Mouse (Mus musculus) liver, embryonic 11.5 days (tissue): Measurements from ENCODE around the gene Lin7b. TPM values are rescaled to one million over a fixed set of nuclear protein-coding genes. Genes with fewer than 3 reads are reported as not detected.

Experiments
- ATAC-seq: fragments of 200-750 bp; cut with Nextera tagmentation; replicated peaks from 2 replicates; pipeline ENCODE4 v1.8.0; 2017; ENCODE audit warnings: moderate number of reproducible peaks, mild to moderate bottlenecking, moderate TSS enrichment, moderate library complexity; ENCODE audit not compliant: low FRiP score
- DNase-seq: peaks from one replicate; pipeline ENCODE4 v3.0.0-alpha.2; 2017; ENCODE audit warnings: low spot score
- H3K27ac ChIP-seq: fragments of 300-500 bp; sonication (generic); 2 replicates; pipeline ENCODE4 v1.5.1; 2014; ENCODE audit warnings: mild to moderate bottlenecking, low read depth, low read length, control low read depth
- H3K27me3 ChIP-seq: fragments of 300-500 bp; sonication (generic); replicated peaks from 2 replicates; pipeline ENCODE4 v1.6.1; 2014; ENCODE audit warnings: low read length, mixed read lengths; ENCODE audit not compliant: control insufficient read depth, insufficient read depth
- H3K36me3 ChIP-seq: fragments of 300-500 bp; sonication (generic); 2 replicates; pipeline ENCODE4 v1.6.1; 2014; ENCODE audit warnings: mild to moderate bottlenecking, low read length, moderate library complexity, mixed read lengths; ENCODE audit not compliant: control insufficient read depth, insufficient read depth
- H3K4me1 ChIP-seq: fragments of 300-500 bp; sonication (generic); replicated peaks from 2 replicates; pipeline ENCODE4 v1.6.1; 2014; ENCODE audit warnings: low read length, mixed read lengths; ENCODE audit not compliant: control insufficient read depth, insufficient read depth
- H3K4me2 ChIP-seq: fragments of 300-500 bp; sonication (generic); 2 replicates; pipeline ENCODE4 v1.6.1; 2014; ENCODE audit warnings: mild to moderate bottlenecking, control low read depth, moderate library complexity
- H3K4me3 ChIP-seq: fragments of 300-500 bp; sonication (generic); 2 replicates; pipeline ENCODE4 v1.5.1; 2014; ENCODE audit warnings: low read depth, low read length, control low read depth
- H3K9ac ChIP-seq: fragments of 300-500 bp; sonication (generic); 2 replicates; pipeline ENCODE4 v1.6.1; 2014; ENCODE audit warnings: low read depth, low read length, control low read depth
- H3K9me3 ChIP-seq: fragments of 300-500 bp; sonication (generic); 2 replicates; pipeline ENCODE4 v1.6.1; 2016; ENCODE audit warnings: low read length, inconsistent platforms, mixed read lengths; ENCODE audit not compliant: control insufficient read depth
- WGBS: fragments of 180-500 bp; shearing (Covaris S2); extraction: QIAGEN DNeasy Blood & Tissue Kit; methylation state at CpG from one replicate; pipeline ENCODE4 v1.1.7; 2014; 5-methylcytosine and 5-hydroxymethylcytosine counted together
- polyA plus RNA-seq: library from polyadenylated mRNA; unstranded; fragments of >200 nt; fragmentation: Nextera tagmentation; extraction: Ambion mirVana; gene quantifications from 2 replicates; pipeline ENCODE4 v1.2.1, GENCODE M21; 2014

The Lin7b gene
- 0.35 TPM in 1 of 2 replicates, not detected in the other for polyA plus RNA-seq

DNA sequence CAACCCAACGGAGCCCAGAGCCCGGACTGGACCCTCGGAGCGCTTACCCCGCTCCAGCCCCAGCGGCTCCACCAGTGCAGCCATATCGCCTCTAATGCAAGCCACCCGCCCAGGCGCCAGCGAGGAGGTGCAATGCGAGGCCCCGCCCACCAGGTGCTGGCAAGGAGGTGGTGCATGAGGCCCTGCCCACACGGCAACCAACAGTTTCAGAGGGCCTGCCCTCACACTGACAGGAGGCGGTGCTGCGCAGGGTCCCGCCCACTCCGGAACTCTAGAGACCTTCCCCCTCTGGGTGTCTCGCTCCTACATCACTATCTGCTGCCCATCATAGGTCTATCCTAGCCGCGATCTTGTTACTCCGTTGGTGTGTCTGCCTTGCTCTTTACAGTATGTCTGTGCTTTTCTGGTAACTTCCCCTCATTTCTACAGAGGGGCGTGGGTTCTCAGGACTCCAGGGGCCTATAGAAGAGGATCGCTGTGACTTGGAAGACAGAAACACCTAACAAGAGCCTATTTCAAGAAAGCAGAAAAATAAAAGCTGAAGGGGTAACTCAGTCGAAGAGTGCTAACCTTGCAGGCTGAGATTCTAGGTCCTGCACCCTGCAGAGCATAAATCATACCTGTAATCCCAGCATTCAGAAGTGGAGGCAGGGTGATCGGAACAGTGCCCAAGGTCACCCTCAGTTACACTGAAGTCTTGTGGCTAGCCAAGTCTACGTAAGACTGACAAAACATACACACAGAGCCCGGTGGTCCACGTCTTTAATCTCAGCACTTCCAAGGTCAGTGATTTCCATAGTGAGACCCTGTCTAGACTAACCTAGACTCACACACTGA is at the start of gene Lin7b:
Gene Lin7b (minus strand): TSS at position 109 of the 837 bp plus-strand sequence.
- H3K4me1 ChIP-seq, result peaks cover 22% of the 10 kb centered on the region
- H3K36me3 ChIP-seq, result peaks cover 15% of the 10 kb centered on the region; the same call in 1 of the 2 replicates
- H3K9me3 ChIP-seq, result no peaks in the 10 kb centered on the region
- peak within 1 kb of the TSS; percentile 98 for H3K4me2 ChIP-seq
- no peak within 1 kb of the TSS for H3K27ac ChIP-seq
- ATAC-seq (peak; percentile 80), DNase-seq (peak; percentile 88)
- H3K9ac ChIP-seq, result peak within 1 kb of the TSS; percentile 53
- peak within 1 kb of the TSS; percentile 64 for H3K4me3 ChIP-seq
- 10% methylated on average over 28 of the region's 28 CpGs for WGBS
- H3K27me3 ChIP-seq, result peaks cover 36% of the 10 kb centered on the region

DNA sequence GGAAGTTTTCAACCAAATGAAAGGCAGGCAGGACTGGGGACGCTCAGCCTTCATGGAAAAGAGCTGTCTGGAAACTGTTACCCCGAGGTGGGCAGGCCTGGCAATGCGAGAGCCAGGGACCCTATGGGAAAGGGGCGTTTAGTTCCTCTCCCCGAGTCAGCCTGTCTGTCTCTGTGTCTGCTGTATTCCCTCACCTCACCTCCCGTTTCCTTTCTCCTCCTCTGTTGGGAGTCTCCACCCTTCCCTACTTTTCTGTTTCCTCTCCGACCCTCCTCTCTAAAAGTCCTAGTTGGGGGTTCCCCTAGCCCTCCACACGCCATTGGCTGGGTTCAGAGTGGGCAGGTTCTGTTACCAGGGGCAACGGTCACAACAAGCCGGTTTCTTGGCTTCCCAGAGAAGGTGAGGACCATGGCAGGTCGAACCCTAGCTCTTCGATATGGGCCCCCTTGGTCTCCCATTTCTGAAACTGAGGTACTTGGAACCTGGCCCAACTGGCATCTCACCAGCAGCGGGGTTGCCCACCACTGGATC is 47.6 kb upstream of the Lin7b start:
- H3K27ac ChIP-seq, result no peak overlapping the region
- H3K27me3 ChIP-seq, result peaks cover 72% of the 10 kb centered on the region
- H3K9me3 ChIP-seq, result no peaks in the 10 kb centered on the region
- peaks cover 20% of the 10 kb centered on the region for H3K36me3 ChIP-seq
- H3K4me3 ChIP-seq, result no peak overlapping the region
- ATAC-seq (no peak), DNase-seq (no peak)
- no peak overlapping the region for H3K9ac ChIP-seq
- no peak overlapping the region for H3K4me2 ChIP-seq
- WGBS, result 11% methylated on average over 13 of the region's 13 CpGs
- peaks cover 11% of the 10 kb centered on the region for H3K4me1 ChIP-seq

DNA sequence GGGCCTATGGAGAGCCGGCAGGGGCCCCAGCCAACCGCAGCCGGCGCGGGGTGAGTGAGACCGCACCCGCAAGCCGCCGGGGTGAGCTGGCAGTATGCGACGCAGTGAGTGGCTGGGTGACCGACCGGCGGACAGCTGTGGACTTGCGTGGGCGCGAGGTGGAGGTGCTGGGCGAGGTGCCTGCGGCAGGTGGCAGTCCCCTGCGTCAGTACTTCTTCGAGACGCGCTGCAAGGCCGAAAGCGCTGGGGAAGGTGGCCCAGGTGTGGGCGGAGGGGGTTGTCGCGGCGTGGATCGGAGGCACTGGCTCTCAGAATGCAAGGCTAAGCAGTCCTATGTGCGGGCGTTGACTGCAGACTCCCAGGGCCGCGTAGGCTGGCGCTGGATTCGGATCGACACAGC is 45.3 kb upstream of the Lin7b start:
- peaks cover 11% of the 10 kb centered on the region for H3K4me1 ChIP-seq
- no peaks in the 10 kb centered on the region for H3K36me3 ChIP-seq
- no peak for ATAC-seq
- H3K4me3 ChIP-seq, result peak overlapping the region; percentile 14; the same call in 1 of the 2 replicates
- peak overlapping the region; percentile 26; the same call in 1 of the 2 replicates for H3K4me2 ChIP-seq
- 12% methylated on average over 37 of the region's 37 CpGs for WGBS
- H3K9me3 ChIP-seq, result no peaks in the 10 kb centered on the region
- peaks cover 91% of the 10 kb centered on the region for H3K27me3 ChIP-seq
- no peak overlapping the region for H3K9ac ChIP-seq
- no peak overlapping the region for H3K27ac ChIP-seq
- DNase-seq, result no peak

DNA sequence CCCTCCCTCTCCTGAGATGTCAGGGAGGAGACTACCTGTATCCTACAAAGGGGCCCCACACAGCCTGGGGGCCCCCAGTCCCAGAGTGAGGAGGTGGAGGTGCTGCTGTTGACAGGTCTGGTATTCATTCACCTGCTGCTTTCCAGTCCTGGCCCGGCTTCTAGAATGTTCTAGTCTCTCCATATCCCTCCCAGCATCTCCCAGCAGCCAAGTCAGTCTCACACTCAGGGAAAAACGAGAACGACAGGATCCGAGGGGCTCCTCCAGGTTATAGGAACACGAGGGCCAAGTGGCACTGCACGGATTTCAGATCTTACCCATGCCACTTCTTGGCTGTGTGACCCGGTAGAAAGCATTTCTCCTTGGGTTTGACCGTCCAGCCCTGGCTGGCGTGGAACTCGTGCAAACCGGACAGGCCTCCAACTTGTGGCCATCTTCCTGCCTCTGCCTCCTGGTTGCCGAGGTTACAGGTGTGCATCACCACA is 44.4 kb upstream of the Lin7b start:
- Histone ChIP-seq H3K36me3 (no peaks in the 10 kb centered on the region), H3K4me3 (no peak overlapping the region), H3K27me3 (peaks cover 94% of the 10 kb centered on the region), H3K9me3 (no peaks in the 10 kb centered on the region), H3K4me2 (peak overlapping the region; percentile 91; the same call in 1 of the 2 replicates), H3K9ac (no peak overlapping the region), H3K4me1 (peaks cover 11% of the 10 kb centered on the region), H3K27ac (no peak overlapping the region)
- ATAC-seq, result no peak
- no peak for DNase-seq
- WGBS, result 32% methylated on average over 12 of the region's 12 CpGs

DNA sequence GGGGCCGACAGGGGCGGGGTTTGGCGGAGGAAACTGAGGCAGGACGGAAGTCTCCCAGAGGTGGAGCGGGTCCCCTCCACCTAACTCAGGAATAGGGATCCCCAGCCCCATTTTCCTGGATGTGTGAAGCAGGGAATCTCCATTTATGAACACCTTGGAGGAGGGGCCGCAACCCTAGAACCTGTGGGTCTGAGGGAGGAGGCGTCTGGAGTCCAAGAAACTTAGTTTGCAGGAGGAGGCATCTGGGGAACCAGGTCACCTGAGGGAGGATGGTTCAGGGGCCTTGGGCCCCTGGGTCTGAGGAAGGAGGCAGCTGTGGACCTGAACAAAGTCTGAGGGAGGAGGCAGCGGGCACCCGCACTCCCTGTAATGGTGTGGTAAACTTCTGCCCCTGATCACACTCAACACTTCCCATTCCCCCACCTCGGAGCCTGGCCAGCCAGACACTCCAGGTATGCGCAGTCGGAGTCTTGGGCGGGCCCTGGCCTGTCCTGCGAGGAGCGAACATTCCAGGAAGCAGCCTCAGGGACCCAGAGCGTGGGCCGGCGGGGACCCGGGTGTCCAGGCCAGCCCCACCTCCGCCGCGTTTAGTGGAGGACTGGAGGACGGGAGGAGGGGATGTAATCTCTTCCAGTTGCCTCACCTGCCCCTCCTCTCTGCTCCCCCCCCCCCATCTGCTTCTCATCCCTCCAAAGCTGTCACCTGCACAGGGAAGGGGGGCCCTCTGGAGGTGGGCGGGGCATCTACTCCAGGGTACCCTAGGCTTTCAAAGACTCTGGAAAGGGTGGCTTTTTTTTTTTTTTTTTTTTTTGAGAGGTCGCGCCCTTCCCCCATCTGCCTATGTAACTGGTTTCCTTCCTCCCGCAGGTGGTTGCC is 43.7 kb upstream of the Lin7b start:
- peaks cover 11% of the 10 kb centered on the region for H3K4me1 ChIP-seq
- H3K36me3 ChIP-seq, result no peaks in the 10 kb centered on the region
- DNase-seq (peak; percentile 46), ATAC-seq (peak; percentile 9; the same call in 1 of the 2 replicates)
- WGBS, result 2% methylated on average over 27 of the region's 27 CpGs
- peak overlapping the region; percentile 58; the same call in 1 of the 2 replicates for H3K27ac ChIP-seq
- H3K4me3 ChIP-seq, result peak overlapping the region; percentile 60
- no peaks in the 10 kb centered on the region for H3K9me3 ChIP-seq
- peak overlapping the region; percentile 91 for H3K4me2 ChIP-seq
- H3K27me3 ChIP-seq, result peaks cover 98% of the 10 kb centered on the region
- peak overlapping the region; percentile 2 for H3K9ac ChIP-seq

DNA sequence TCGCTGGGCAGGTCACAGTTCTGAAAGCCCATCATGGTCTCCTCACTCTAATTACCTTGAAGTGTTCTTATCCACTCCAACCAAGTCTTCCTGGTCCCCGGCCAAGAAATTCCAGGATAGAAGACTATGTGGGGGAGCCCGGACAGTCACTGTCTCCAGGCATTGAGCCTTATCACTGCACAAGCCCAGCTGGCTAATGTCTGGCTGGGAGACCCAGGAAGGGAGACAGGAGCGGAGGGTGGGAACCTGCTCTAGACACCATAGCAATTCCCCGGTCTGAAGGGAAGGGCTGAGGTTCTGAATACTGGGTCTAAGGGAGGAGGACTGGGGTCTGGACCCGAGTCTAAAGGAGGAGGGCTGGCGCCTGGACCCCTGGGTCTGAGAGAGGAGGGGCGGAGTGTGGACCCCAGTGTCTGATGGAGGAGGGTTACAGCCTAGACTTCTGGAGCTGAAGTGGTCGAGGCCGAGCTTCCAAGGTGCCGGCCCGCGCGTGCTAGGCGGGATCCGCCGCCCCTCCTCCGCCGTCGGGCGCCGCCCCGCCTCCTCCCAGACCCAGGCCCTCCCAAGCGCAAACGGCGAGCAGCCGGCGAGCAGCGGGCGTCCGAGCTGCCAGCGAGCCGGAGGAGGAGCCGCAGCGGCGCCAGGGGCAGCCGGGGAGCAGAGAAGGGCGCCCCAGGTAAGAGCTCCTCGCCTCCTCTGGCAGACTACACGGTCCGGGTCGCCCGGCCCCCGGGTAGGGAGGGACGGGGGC is 42.9 kb upstream of the Lin7b start, which contains the start of gene Ntf5:
Gene Ntf5 (plus strand): TSS at position 583 of the 751 bp plus-strand sequence.
- peak within 1 kb of the TSS; percentile 2 for H3K9ac ChIP-seq
- 4% methylated on average over 43 of the region's 45 CpGs for WGBS
- H3K27ac ChIP-seq, result peak within 1 kb of the TSS; percentile 58
- peaks cover 11% of the 10 kb centered on the region for H3K4me1 ChIP-seq
- H3K27me3 ChIP-seq, result peaks cover 98% of the 10 kb centered on the region
- H3K36me3 ChIP-seq, result no peaks in the 10 kb centered on the region
- peak within 1 kb of the TSS; percentile 60 for H3K4me3 ChIP-seq
- peak; percentile 39; the same call in 1 of the 2 replicates for ATAC-seq
- H3K9me3 ChIP-seq, result no peaks in the 10 kb centered on the region
- DNase-seq, result peak; percentile 53
- peak within 1 kb of the TSS; percentile 91 for H3K4me2 ChIP-seq

DNA sequence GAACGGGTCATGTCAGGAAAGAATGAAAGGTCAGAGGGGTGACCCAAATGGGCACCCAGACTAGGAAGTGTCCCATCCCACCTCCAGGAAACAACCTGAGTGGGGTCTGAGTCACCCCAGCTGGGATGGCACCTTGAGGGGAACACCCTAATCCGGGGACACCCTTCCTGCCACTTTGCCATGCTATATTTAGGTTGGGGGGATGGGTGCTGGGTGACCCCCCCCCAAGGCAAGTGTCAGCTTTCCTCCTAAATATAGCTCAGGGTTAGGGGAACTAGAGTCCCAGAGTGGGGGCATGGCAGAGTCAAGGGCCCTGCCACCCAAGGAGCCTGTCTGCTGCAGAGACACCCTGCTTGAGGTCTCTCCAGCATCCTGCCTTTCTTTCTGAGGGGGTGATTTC is 42.0 kb upstream of the Lin7b start:
- ATAC-seq (no peak), DNase-seq (no peak)
- Histone ChIP-seq H3K9ac (no peak overlapping the region), H3K27ac (no peak overlapping the region), H3K4me3 (no peak overlapping the region), H3K36me3 (no peaks in the 10 kb centered on the region), H3K4me2 (no peak overlapping the region), H3K27me3 (peaks cover 99% of the 10 kb centered on the region), H3K4me1 (peaks cover 11% of the 10 kb centered on the region), H3K9me3 (no peaks in the 10 kb centered on the region)
- 65% methylated on average over 2 of the region's 2 CpGs for WGBS
